Mouse (Mus musculus) megakaryocyte-erythroid progenitor cell, adult 5-6 weeks (primary cell): ENCODE results near the gene Pappa2. TPM values are rescaled to one million over a fixed set of nuclear protein-coding genes. Genes with fewer than 3 reads are reported as not detected.

Experiments used
- ATAC-seq: replicated peaks from 2 replicates; pipeline ENCODE4 v1.8.0; 2016; ENCODE audit warnings: mild to moderate bottlenecking, inconsistent platforms; ENCODE audit not compliant: severe bottlenecking, poor library complexity, low FRiP score, low TSS enrichment
- total RNA-seq, 2 experiments: library from RNA; stranded (forward) in 1 of 2; stranded (reverse) in 1 of 2; fragments of 200-1000, 215-1000 nt in 1 of 2; fragments of >200 nt in 1 of 2; fragmentation: Nextera tagmentation in 1 of 2; gene quantifications; 2 replicates each; pipeline ENCODE4 v1.2.3; 2014 to 2017

Pappa2 gene
- total RNA-seq, 2 experiments from 2014 or later: not detected

GRCm38 (mm10) chr1:158917067-158917466, 63.2 kb downstream of the Pappa2 start:
- ATAC-seq: no peak

GRCm38 (mm10) chr1:158915592-158915991, 64.7 kb downstream of the Pappa2 start:
- ATAC-seq: no peak

- no peak for ATAC-seq
Measured at GRCm38 (mm10) chr1:158910661-158911060, 69.6 kb downstream of the Pappa2 start.

GRCm38 (mm10) chr1:158897339-158897738, 83.0 kb downstream of the Pappa2 start:
- no peak for ATAC-seq

GRCm38 (mm10) chr1:158894441-158894840, 85.8 kb downstream of the Pappa2 start:
- no peak for ATAC-seq

- no peak for ATAC-seq
Measured at GRCm38 (mm10) chr1:158875487-158875886, 104.8 kb downstream of the Pappa2 start.

GRCm38 (mm10) chr1:158874552-158875077, 105.7 kb downstream of the Pappa2 start:
- ATAC-seq: no peak

- ATAC-seq: no peak
Measured at GRCm38 (mm10) chr1:158873631-158874030, 106.7 kb downstream of the Pappa2 start.

- no peak for ATAC-seq
Measured at GRCm38 (mm10) chr1:158871401-158871800, 108.9 kb downstream of the Pappa2 start.

GRCm38 (mm10) chr1:158860190-158860589, 120.1 kb downstream of the Pappa2 start:
- ATAC-seq: no peak

- ATAC-seq: no peak
Measured at GRCm38 (mm10) chr1:158853936-158854882, 126.1 kb downstream of the Pappa2 start.

GRCm38 (mm10) chr1:158852836-158853567, 127.3 kb downstream of the Pappa2 start:
- no peak for ATAC-seq

- ATAC-seq: no peak
Measured at GRCm38 (mm10) chr1:158850459-158850858, 129.8 kb downstream of the Pappa2 start.

- ATAC-seq: 0 out of 2 replicates have a peak, but pooled peaks have one; percentile 52
Measured at GRCm38 (mm10) chr1:158844604-158845003, 135.7 kb downstream of the Pappa2 start.

- no peak for ATAC-seq
Measured at GRCm38 (mm10) chr1:158837151-158837550, 143.1 kb downstream of the Pappa2 start.

- no peak for ATAC-seq
Measured at GRCm38 (mm10) chr1:158830152-158830551, 150.1 kb downstream of the Pappa2 start.

- no peak for ATAC-seq
Measured at GRCm38 (mm10) chr1:158827931-158828330, 152.4 kb downstream of the Pappa2 start.

GRCm38 (mm10) chr1:158819676-158820075, 160.6 kb downstream of the Pappa2 start:
- no peak for ATAC-seq

- no peak for ATAC-seq
Measured at GRCm38 (mm10) chr1:158816479-158816878, 163.8 kb downstream of the Pappa2 start.

- ATAC-seq: no peak
Measured at GRCm38 (mm10) chr1:158811887-158812286, 168.4 kb downstream of the Pappa2 start.
